Mouse (Mus musculus) heart, adult 2 months (tissue): Measurements from ENCODE around the gene Gm45837.

Experiments used
- CTCF ChIP-seq: fragments of 200-600 bp; IDR thresholded peaks from 2 replicates; pipeline ENCODE4 v1.8.1; 2022; ENCODE audit warnings: antibody characterized with exemption, mild to moderate bottlenecking, moderate library complexity
- EP300 ChIP-seq: fragments of 200-500 bp; IDR thresholded peaks from 2 replicates; pipeline ENCODE4 v1.6.1; 2011; ENCODE audit warnings: low read depth, low read length, control low read depth; ENCODE audit not compliant: insufficient read depth
- POLR2A ChIP-seq: fragments of 200-500 bp; IDR thresholded peaks from 2 replicates; pipeline ENCODE4 v1.6.1; 2011; ENCODE audit warnings: mild to moderate bottlenecking, low read depth, low read length, control low read depth; ENCODE audit not compliant: insufficient read depth

- no peak for TF ChIP-seq POLR2A
- TF ChIP-seq CTCF, result no peak
- TF ChIP-seq EP300, result no peak
Measured at GRCm38 (mm10) chr7:101362791-101363191, 47.9 kb upstream of the Gm45837 start.
